Comparison of ENCODE assay signal across 32 mouse cellular contexts in genomic region chr5:67640596-67641312, GRCm38 (mm10). TPM values are rescaled to one million over a fixed set of nuclear protein-coding genes. Genes with fewer than 3 reads are reported as not detected.
DNase-seq lines count a peak whose midpoint lies in the region; ATAC-seq and TF ChIP-seq lines count a peak whose summit lies in the region.
"Had no signal": no experiment of that assay in that cellular context is flagged by ENCODE, and none has a peak within 500 bp of the region (broad histone marks: within the 10 kb centered on the region; RNA-seq: fewer than 3 reads in every experiment).

No protein-coding gene starts in this region.

- DNase-seq in kidney, adult 11 months, result no peak
- DNase-seq in embryo, embryonic 10.5 days (ENCODE audit: low spot score), result peak; percentile 56
- no peak for DNase-seq in embryonic facial prominence, embryonic 10.5 days (ENCODE audit: low spot score)
- DNase-seq in limb, embryonic 14.5 days (ENCODE audit: low spot score), result no peak
- DNase-seq in spleen, adult 12 weeks (ENCODE audit: low spot score), result no peak
- DNase-seq in hindbrain, postnatal 0 days (ENCODE audit: low spot score), result no peak
- DNase-seq: adrenal gland, postnatal 36 days; B cell, adult 2 months; cerebellum, adult 11 months; cerebellum, adult 9-11 months; gastrocnemius, postnatal 10 days; heart, postnatal 10 days; kidney, adult 9 months; lung, adult 18-20 months; lung, postnatal 10 days; right cerebral cortex, adult 18-20 months; right cerebral cortex, postnatal 4 days; thymus, postnatal 25 days had no signal

- H3K27ac ChIP-seq in kidney, embryonic 14.5 days (ENCODE audit: low read depth, low read length), result peak overlapping the region; percentile 73; the same call in 1 of the 2 replicates
- 0 out of 2 replicates have a peak overlapping the region, but pooled peaks have one; percentile 25 for H3K27ac ChIP-seq in embryonic facial prominence, embryonic 10.5 days (replicated peaks)
- no peak overlapping the region for H3K27ac ChIP-seq in limb, embryonic 14.5 days (replicated peaks; ENCODE audit: low read depth, low read length)
- no peak overlapping the region for H3K27ac ChIP-seq in hindbrain, postnatal 0 days
- H3K27ac ChIP-seq: forebrain, embryonic 13.5 days; layer of hippocampus, adult 2 months; liver, embryonic 12.5 days; midbrain, embryonic 12.5 days; neural tube, embryonic 12.5 days; stomach, embryonic 15.5 days had no signal

- no peak overlapping the region for H3K4me3 ChIP-seq in kidney, embryonic 14.5 days (ENCODE audit: low read length)
- H3K4me3 ChIP-seq in embryonic facial prominence, embryonic 10.5 days, result no peak overlapping the region
- H3K4me3 ChIP-seq in limb, embryonic 14.5 days (replicated peaks; ENCODE audit: low read length), result no peak overlapping the region
- no peak overlapping the region for H3K4me3 ChIP-seq in hindbrain, postnatal 0 days (ENCODE audit: low read length)
- H3K4me3 ChIP-seq: forebrain, embryonic 13.5 days; heart, embryonic 12.5 days; layer of hippocampus, adult 2 months; liver, embryonic 12.5 days; midbrain, embryonic 12.5 days; neural tube, embryonic 12.5 days; stomach, embryonic 15.5 days had no signal

- H3K4me2 ChIP-seq in kidney, embryonic 14.5 days (replicated peaks; ENCODE audit: low read depth, low read length), result no peak overlapping the region
- H3K4me2 ChIP-seq in limb, embryonic 14.5 days (replicated peaks; ENCODE audit: low read depth, low read length, severe bottlenecking), result no peak overlapping the region; the same call in 1 of the 2 replicates
- H3K4me2 ChIP-seq in hindbrain, postnatal 0 days (ENCODE audit: low read depth, low read length), result no peak overlapping the region
- H3K4me2 ChIP-seq: forebrain, embryonic 13.5 days; heart, embryonic 12.5 days; liver, embryonic 12.5 days; midbrain, embryonic 12.5 days; neural tube, embryonic 12.5 days; stomach, embryonic 15.5 days had no signal

- TF ChIP-seq POLR2A in limb, embryonic 14.5 days (IDR thresholded peaks at IDR 0.05; ENCODE audit: borderline replicate concordance, extremely low read depth, insufficient read depth, insufficient read length), result no peak

- H3K36me3 ChIP-seq in kidney, embryonic 14.5 days (ENCODE audit: control insufficient read depth, insufficient read depth, low read length), result no peaks in the 10 kb centered on the region
- H3K36me3 ChIP-seq in embryonic facial prominence, embryonic 10.5 days (replicated peaks), result no peaks in the 10 kb centered on the region
- H3K36me3 ChIP-seq in limb, embryonic 14.5 days (ENCODE audit: control insufficient read depth, insufficient read depth, low read length), result no peaks in the 10 kb centered on the region
- peaks cover 9% of the 10 kb centered on the region for H3K36me3 ChIP-seq in hindbrain, postnatal 0 days (ENCODE audit: insufficient read depth, low read length)
- H3K36me3 ChIP-seq: heart, embryonic 12.5 days; stomach, embryonic 15.5 days had no signal

- no peaks in the 10 kb centered on the region for H3K9me3 ChIP-seq in kidney, embryonic 14.5 days (ENCODE audit: control insufficient read depth, low read length)
- no peaks in the 10 kb centered on the region for H3K9me3 ChIP-seq in embryonic facial prominence, embryonic 10.5 days
- H3K9me3 ChIP-seq in limb, embryonic 14.5 days (ENCODE audit: control insufficient read depth, low read length), result no peaks in the 10 kb centered on the region
- no peaks in the 10 kb centered on the region for H3K9me3 ChIP-seq in hindbrain, postnatal 0 days (ENCODE audit: low read length)
- H3K9me3 ChIP-seq: forebrain, embryonic 13.5 days; G1E; heart, embryonic 12.5 days; liver, embryonic 12.5 days; midbrain, embryonic 12.5 days; neural tube, embryonic 12.5 days; stomach, embryonic 15.5 days had no signal

- 54% methylated on average over 8 of the region's 8 CpGs for WGBS in kidney, embryonic 14.5 days
- 84% methylated on average over 8 of the region's 8 CpGs for WGBS in embryonic facial prominence, embryonic 10.5 days
- 19% methylated on average over 8 of the region's 8 CpGs for WGBS in limb, embryonic 14.5 days
- WGBS in hindbrain, postnatal 0 days, result 76% methylated on average over 8 of the region's 8 CpGs

- no peaks in the 10 kb centered on the region for H3K27me3 ChIP-seq in kidney, embryonic 14.5 days (ENCODE audit: control insufficient read depth, insufficient read depth, low read length)
- H3K27me3 ChIP-seq in embryonic facial prominence, embryonic 10.5 days (replicated peaks; ENCODE audit: low read depth, poor library complexity, severe bottlenecking), result peaks cover 6% of the 10 kb centered on the region; the same call in 1 of the 2 replicates
- H3K27me3 ChIP-seq in limb, embryonic 14.5 days (ENCODE audit: control insufficient read depth, insufficient read depth, low read length), result peaks cover 30% of the 10 kb centered on the region
- no peaks in the 10 kb centered on the region for H3K27me3 ChIP-seq in hindbrain, postnatal 0 days (ENCODE audit: insufficient read depth, low read length)
- H3K27me3 ChIP-seq: CH12.LX; forebrain, embryonic 13.5 days; heart, embryonic 12.5 days; liver, embryonic 12.5 days; neural tube, embryonic 12.5 days; Patski; stomach, embryonic 15.5 days had no signal

- peak; percentile 53 for ATAC-seq in kidney, embryonic 14.5 days (ENCODE audit: low FRiP score, low TSS enrichment)
- ATAC-seq in limb, embryonic 14.5 days (ENCODE audit: low FRiP score, low read depth), result 0 out of 2 replicates have a peak, but pooled peaks have one; percentile 28
- no peak for ATAC-seq in hindbrain, postnatal 0 days
- ATAC-seq: forebrain, embryonic 13.5 days; liver, embryonic 12.5 days; Patski had no signal

- H3K9ac ChIP-seq in kidney, embryonic 14.5 days (ENCODE audit: low read depth, low read length), result no peak overlapping the region
- no peak overlapping the region for H3K9ac ChIP-seq in limb, embryonic 14.5 days (ENCODE audit: low read depth, low read length, severe bottlenecking)
- H3K9ac ChIP-seq in hindbrain, postnatal 0 days (replicated peaks; ENCODE audit: low read length), result no peak overlapping the region
- H3K9ac ChIP-seq: forebrain, embryonic 13.5 days; heart, embryonic 12.5 days; liver, embryonic 12.5 days; midbrain, embryonic 12.5 days; neural tube, embryonic 12.5 days; stomach, embryonic 15.5 days had no signal

- peaks cover 12% of the 10 kb centered on the region; the same call in 1 of the 2 replicates for H3K4me1 ChIP-seq in kidney, embryonic 14.5 days (ENCODE audit: control insufficient read depth, insufficient read depth, low read length)
- peaks cover 30% of the 10 kb centered on the region for H3K4me1 ChIP-seq in embryonic facial prominence, embryonic 10.5 days
- peaks cover 30% of the 10 kb centered on the region for H3K4me1 ChIP-seq in limb, embryonic 14.5 days (ENCODE audit: control insufficient read depth, insufficient read depth, low read length)
- H3K4me1 ChIP-seq in hindbrain, postnatal 0 days (ENCODE audit: insufficient read depth, low read length), result no peaks in the 10 kb centered on the region
- H3K4me1 ChIP-seq: forebrain, embryonic 13.5 days; heart, embryonic 12.5 days; liver, embryonic 12.5 days; midbrain, embryonic 12.5 days; stomach, embryonic 15.5 days had no signal

- TF ChIP-seq CTCF in hindbrain, postnatal 0 days (IDR thresholded peaks at IDR 0.05; ENCODE audit: low read depth), result no peak

RNA-seq across cellular contexts. Expression of gene Shisa3, which starts 33.1 kb away (rescaled TPM):
- 110 and 145 TPM in 2 replicates for polyA plus RNA-seq in kidney, embryonic 14.5 days (2014; fragmentation: Nextera tagmentation; extraction: Ambion mirVana)
- 3.5 and 6.7 TPM in 2 replicates for polyA plus RNA-seq in embryonic facial prominence, embryonic 10.5 days (2016; fragmentation: Nextera tagmentation; extraction: Ambion mirVana)
- polyA plus RNA-seq in limb, embryonic 14.5 days (2012; rRNA removed), result 6.3 and 9.8 TPM in 2 replicates
- 4.6 TPM in 2 replicates for polyA plus RNA-seq in limb, embryonic 14.5 days (2014; fragmentation: Nextera tagmentation; extraction: Ambion mirVana)
- total RNA-seq in hindbrain, postnatal 0 days (2014; rRNA removed), result 3.1 and 3.2 TPM in 2 replicates
- polyA plus RNA-seq in hindbrain, postnatal 0 days (2015; fragmentation: Nextera tagmentation; extraction: Ambion mirVana), result 1.4 and 1.6 TPM in 2 replicates
- total RNA-seq: CH12.LX; common myeloid progenitor, adult 5-6 weeks; granulocyte monocyte progenitor cell, adult 5-6 weeks; monocyte, adult 5-6 weeks had no signal
- polyA plus RNA-seq: G1E, Patski had no signal

Comparison
In these comparisons a context has a peak if more than half of its experiments do, and no peak if none do; other contexts are left out.
1. H3K27ac ChIP-seq: peak in kidney, embryonic 14.5 days (single experiment) and embryonic facial prominence, embryonic 10.5 days (single experiment); none in limb, embryonic 14.5 days (single experiment) and hindbrain, postnatal 0 days (single experiment).
2. RNA of gene Shisa3, which starts 33.1 kb away (polyA plus RNA-seq): 110 to 145 TPM in kidney, embryonic 14.5 days; 3.5 to 6.7 TPM in embryonic facial prominence, embryonic 10.5 days, 4.6 to 9.8 TPM in limb, embryonic 14.5 days and 1.4 to 1.6 TPM in hindbrain, postnatal 0 days; every median in the first group is over 10 times any median in the second.